Mouse (Mus musculus) ES-Bruce4 (cell line): ENCODE data around the gene Lrp6.

Experiments
- CTCF ChIP-seq: IDR thresholded peaks from one replicate; pipeline ENCODE4 v1.8.1; 2011; ENCODE audit warnings: low read depth, low read length
- EP300 ChIP-seq: IDR thresholded peaks from 2 replicates; pipeline ENCODE4 v1.6.1; 2011; ENCODE audit warnings: low read depth, low read length; ENCODE audit not compliant: insufficient read depth
- POLR2A ChIP-seq: IDR thresholded peaks from one replicate; pipeline ENCODE4 v1.8.1; 2011; ENCODE audit warnings: low read length; ENCODE audit not compliant: insufficient read depth

DNA sequence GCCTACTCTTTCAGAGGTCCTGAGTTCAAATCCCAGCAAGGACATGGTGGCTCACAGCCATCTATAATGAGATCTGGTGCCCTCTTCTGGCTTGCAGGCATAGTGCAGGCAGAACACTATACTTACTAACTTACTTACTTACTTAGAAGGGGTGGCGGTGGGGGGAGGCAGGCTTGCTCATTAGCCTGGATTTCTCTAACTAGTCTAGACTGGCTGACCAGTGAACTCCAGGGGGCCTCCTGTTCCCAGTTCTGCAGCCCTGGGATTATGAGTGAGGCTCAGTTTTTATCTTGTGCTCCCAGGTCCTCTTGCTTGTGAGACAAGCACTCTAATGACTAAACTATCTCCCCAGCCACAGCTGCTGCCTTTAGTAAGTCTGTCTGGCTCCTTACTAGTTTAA, 112.7 kb downstream of the Lrp6 start:
- TF ChIP-seq CTCF, result peak; percentile 46
- TF ChIP-seq POLR2A, result no peak
- no peak for TF ChIP-seq EP300
